Mouse (Mus musculus) liver, embryonic 14.5 days (tissue): Measurements from ENCODE around the gene Hist3h2a. TPM values are rescaled to one million over a fixed set of nuclear protein-coding genes. Genes with fewer than 3 reads are reported as not detected.

Experiments used
- ATAC-seq: fragments of 200-750 bp; cut with Nextera tagmentation; 2 replicates; pipeline ENCODE4 v1.8.0; 2017; ENCODE audit warnings: moderate number of reproducible peaks, mild to moderate bottlenecking, moderate library complexity; ENCODE audit not compliant: insufficient read depth
- DNase-seq, 3 experiments: peaks; one replicate each; pipeline ENCODE4 v3.0.0-alpha.2; 2012 to 2013; ENCODE audit warnings: low read depth in 3 of 3, low spot score in 3 of 3
- H3K27ac ChIP-seq: fragments of 300-500 bp; sonication (generic); 2 replicates; pipeline ENCODE4 v1.5.1; 2014; ENCODE audit warnings: moderate library complexity, mild to moderate bottlenecking, control low read depth, inconsistent platforms
- H3K27me3 ChIP-seq: fragments of 300-500 bp; sonication (generic); 2 replicates; pipeline ENCODE4 v1.6.1; 2014; ENCODE audit warnings: mild to moderate bottlenecking, low read length, moderate library complexity; ENCODE audit not compliant: control insufficient read depth, insufficient read depth
- H3K36me3 ChIP-seq: fragments of 300-500 bp; sonication (generic); replicated peaks from 2 replicates; pipeline ENCODE4 v1.6.1; 2014; ENCODE audit warnings: low read depth; ENCODE audit not compliant: control insufficient read depth, insufficient read depth
- H3K4me1 ChIP-seq, 2 experiments: fragments of 200-500 bp in 1 of 2; fragments of 300-500 bp in 1 of 2; sonication (generic) in 1 of 2; replicated peaks; 2 replicates each; pipeline ENCODE4 v1.6.1; 2012 to 2014; ENCODE audit warnings: antibody characterized with exemption in 1 of 2, inconsistent platforms in 1 of 2, low read length in 1 of 2; ENCODE audit not compliant: control insufficient read depth in 2 of 2, insufficient read depth in 2 of 2
- H3K4me2 ChIP-seq: fragments of 300-500 bp; sonication (generic); 2 replicates; pipeline ENCODE4 v1.6.1; 2014; ENCODE audit warnings: low read depth, mild to moderate bottlenecking, control low read depth, moderate library complexity
- H3K4me3 ChIP-seq, 2 experiments: fragments of 200-500 bp in 1 of 2; fragments of 300-500 bp in 1 of 2; sonication (generic) in 1 of 2; 2 replicates each; pipeline ENCODE4 v1.5.1; 2012 to 2014; ENCODE audit warnings: low read depth in 2 of 2, low read length in 2 of 2, mild to moderate bottlenecking in 2 of 2, control low read depth in 1 of 2, inconsistent platforms in 1 of 2, moderate library complexity in 1 of 2; ENCODE audit not compliant: insufficient read depth in 1 of 2
- H3K9ac ChIP-seq: fragments of 300-500 bp; sonication (generic); replicated peaks from 2 replicates; pipeline ENCODE4 v1.6.1; 2014; ENCODE audit warnings: mild to moderate bottlenecking, control low read depth, moderate library complexity
- H3K9me3 ChIP-seq: fragments of 300-500 bp; sonication (generic); 2 replicates; pipeline ENCODE4 v1.6.1; 2016; ENCODE audit warnings: low read length, mixed read lengths; ENCODE audit not compliant: control insufficient read depth
- CTCF ChIP-seq: IDR thresholded peaks from 2 replicates; pipeline ENCODE4 v1.5.1; 2016; ENCODE audit warnings: antibody characterized with exemption, low read depth, control low read depth
- EP300 ChIP-seq: IDR thresholded peaks from 2 replicates; pipeline ENCODE4 v1.6.1; 2016; ENCODE audit warnings: antibody characterized with exemption, low read depth
- WGBS: fragments of 180-500 bp; shearing (Covaris S2); extraction: QIAGEN DNeasy Blood & Tissue Kit; methylation state at CpG from one replicate; pipeline ENCODE4 v1.1.7; 2014; ENCODE audit not compliant: insufficient replicate concordance; 5-methylcytosine and 5-hydroxymethylcytosine counted together
- polyA plus RNA-seq, 2 experiments: library from polyadenylated mRNA; depleted of rRNA in 1 of 2; stranded (reverse) in 1 of 2; unstranded in 1 of 2; fragments of >200 nt; fragmentation: Nextera tagmentation in 1 of 2; extraction: Ambion mirVana in 1 of 2; gene quantifications; 2 replicates each; pipeline versions ENCODE4 v1.2.1 to v1.2.3; 2012 to 2014

Gene Hist3h2a
- polyA plus RNA-seq, 2 experiments = 11.0 to 13.5 TPM

- Histone ChIP-seq H3K27ac (no peak overlapping the region), H3K4me2 (no peak overlapping the region), H3K4me1 (peaks cover 8 to 24% of the 10 kb centered on the region in 2 experiments), H3K4me3 (no peak overlapping the region), H3K27me3 (peaks cover 25% of the 10 kb centered on the region), H3K9me3 (peaks cover 3% of the 10 kb centered on the region; the same call in 1 of the 2 replicates), H3K9ac (no peak overlapping the region), H3K36me3 (peaks cover 10% of the 10 kb centered on the region)
- no peak for TF ChIP-seq EP300
- peak; percentile 3; the same call in 1 of the 2 replicates for TF ChIP-seq CTCF
- ATAC-seq = no peak
- no peak for DNase-seq
- WGBS = 61% methylated on average over 50 of the region's 50 CpGs
Observed at GRCm38 (mm10) chr11:58961364-58962177, 7.1 kb downstream of the Hist3h2a start.

DNA sequence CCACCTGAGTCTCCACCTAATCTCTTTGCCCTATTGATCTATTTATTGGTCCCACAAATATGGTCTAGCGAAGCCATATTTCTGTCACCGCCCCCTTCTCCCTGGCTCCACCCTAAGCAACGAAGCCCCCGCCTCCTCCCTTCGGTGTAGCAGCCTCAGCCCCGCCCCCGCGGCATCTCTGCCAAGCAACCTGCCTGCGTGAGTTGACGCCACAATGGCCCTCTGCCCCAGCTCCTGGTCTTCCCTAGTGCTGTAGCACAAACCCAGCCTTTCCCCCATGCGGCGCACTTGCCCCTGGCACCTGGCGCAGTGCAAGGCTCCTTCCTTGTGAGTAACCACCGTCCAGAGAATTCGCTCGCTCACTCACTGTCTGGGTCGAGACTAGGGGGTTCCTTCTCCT lies 9.1 kb downstream of the Hist3h2a start:
- peaks cover 25% of the 10 kb centered on the region for H3K27me3 ChIP-seq
- ATAC-seq (no peak), DNase-seq (no peak)
- H3K9ac ChIP-seq = no peak overlapping the region
- TF ChIP-seq EP300 = no peak
- TF ChIP-seq CTCF = no peak
- WGBS = 35% methylated on average over 17 of the region's 17 CpGs
- peaks cover 7 to 15% of the 10 kb centered on the region in 2 experiments for H3K4me1 ChIP-seq
- H3K4me3 ChIP-seq = no peak overlapping the region
- H3K4me2 ChIP-seq = no peak overlapping the region
- H3K9me3 ChIP-seq = peaks cover 3% of the 10 kb centered on the region; the same call in 1 of the 2 replicates
- no peak overlapping the region for H3K27ac ChIP-seq
- H3K36me3 ChIP-seq = no peaks in the 10 kb centered on the region

GRCm38 (mm10) chr11:58964216-58964615 lies 9.7 kb downstream of the Hist3h2a start:
- H3K4me1 ChIP-seq = peaks cover 4 to 9% of the 10 kb centered on the region in 2 experiments

DNA sequence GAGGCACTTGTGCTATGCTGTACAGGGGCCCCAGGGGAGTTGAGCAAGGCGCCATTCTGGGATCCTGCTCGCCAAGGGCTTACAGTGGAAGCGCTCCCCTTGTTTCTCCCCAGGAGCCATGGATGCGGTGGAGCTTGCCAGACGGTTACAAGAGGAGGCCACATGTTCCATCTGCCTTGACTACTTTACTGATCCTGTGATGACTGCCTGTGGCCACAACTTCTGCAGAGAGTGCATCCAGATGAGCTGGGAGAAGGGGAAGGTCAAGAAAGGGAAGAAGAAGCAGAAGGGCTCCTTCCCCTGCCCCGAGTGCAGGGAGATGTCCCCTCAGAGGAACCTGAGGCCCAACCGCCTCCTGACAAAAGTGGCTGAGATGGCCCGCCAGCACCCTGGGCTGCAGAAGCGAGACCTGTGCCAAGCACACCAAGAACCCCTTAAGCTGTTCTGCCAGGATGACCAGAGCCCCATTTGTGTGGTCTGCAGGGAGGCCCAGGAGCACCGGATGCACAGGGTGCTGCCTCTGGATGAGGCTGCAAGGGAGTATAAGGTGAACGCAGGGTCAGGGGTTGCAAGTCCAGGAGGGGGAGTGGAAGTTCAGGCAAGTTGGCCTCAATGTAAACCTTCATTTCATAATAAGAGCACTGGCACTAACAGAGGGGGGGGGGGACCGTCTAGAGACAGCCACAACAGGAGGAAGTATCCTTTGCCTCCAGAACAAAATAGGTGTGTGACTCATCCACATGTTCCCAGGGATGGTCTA lies 10.7 kb downstream of the Hist3h2a start:
- Histone ChIP-seq H3K9me3 (peaks cover 3% of the 10 kb centered on the region; the same call in 1 of the 2 replicates), H3K27ac (no peak overlapping the region), H3K36me3 (no peaks in the 10 kb centered on the region), H3K27me3 (peaks cover 25% of the 10 kb centered on the region), H3K4me3 (no peak overlapping the region), H3K4me1 (0 out of 4 replicates have a peak, but pooled peaks cover 0 to 4% of the 10 kb centered on the region in 2 experiments), H3K9ac (no peak overlapping the region), H3K4me2 (no peak overlapping the region)
- ATAC-seq (no peak), DNase-seq (no peak)
- TF ChIP-seq EP300 = no peak
- no peak for TF ChIP-seq CTCF
- WGBS = 39% methylated on average over 12 of the region's 12 CpGs

More at GRCm38 (mm10) chr11:58964216-58964615, 9.7 kb downstream of the Hist3h2a start:
- Histone ChIP-seq H3K4me3 (no peak overlapping the region), H3K9me3 (peaks cover 3% of the 10 kb centered on the region; the same call in 1 of the 2 replicates), H3K27me3 (peaks cover 25% of the 10 kb centered on the region), H3K4me2 (no peak overlapping the region), H3K27ac (no peak overlapping the region), H3K9ac (no peak overlapping the region), H3K36me3 (no peaks in the 10 kb centered on the region)
- 72% methylated on average over 7 of the region's 7 CpGs for WGBS
- no peak for TF ChIP-seq EP300
- no peak for TF ChIP-seq CTCF
- DNase-seq (no peak), ATAC-seq (no peak)

GRCm38 (mm10) chr11:58967346-58967745 lies 12.9 kb downstream of the Hist3h2a start:
- 77% methylated on average over 1 of the region's 1 CpGs for WGBS
- no peak overlapping the region for H3K4me2 ChIP-seq
- no peak for ATAC-seq
- DNase-seq = no peak
- no peaks in the 10 kb centered on the region for H3K36me3 ChIP-seq
- no peak overlapping the region for H3K27ac ChIP-seq
- H3K9me3 ChIP-seq = no peaks in the 10 kb centered on the region
- H3K27me3 ChIP-seq = peaks cover 11% of the 10 kb centered on the region
- no peak overlapping the region for H3K4me3 ChIP-seq
- TF ChIP-seq CTCF (peak; percentile 65), EP300 (no peak)
- H3K9ac ChIP-seq = no peak overlapping the region
- H3K4me1 ChIP-seq = 0 out of 4 replicates have a peak, but pooled peaks cover 0 to 4% of the 10 kb centered on the region in 2 experiments
